Mouse (Mus musculus) monocyte, adult 5-6 weeks (primary cell): ENCODE results near the gene Nol6. TPM values are rescaled to one million over a fixed set of nuclear protein-coding genes. Genes with fewer than 3 reads are reported as not detected.

ENCODE experiments used
- ATAC-seq: fragments of 153-309, 156-312 bp; replicated peaks from 2 replicates; pipeline ENCODE4 v1.8.0; 2017; ENCODE audit warnings: mild to moderate bottlenecking; ENCODE audit not compliant: low TSS enrichment, insufficient number of reproducible peaks, severe bottlenecking, poor library complexity, low FRiP score
- total RNA-seq: library from RNA; stranded (forward); fragments of 200-1000, 200-491, 200-594 nt; gene quantifications from 3 replicates; pipeline ENCODE4 v1.2.3, GENCODE M21; 2017

The Nol6 gene
- total RNA-seq, 1 experiment from 2014 or later = 22.2 TPM

GRCm38 (mm10) chr4:41129836-41130235 is 5.6 kb upstream of the Nol6 start:
- ATAC-seq = no peak

GRCm38 (mm10) chr4:41129406-41129805 is 5.2 kb upstream of the Nol6 start:
- ATAC-seq = peak; percentile 91

GRCm38 (mm10) chr4:41118706-41119292 is 5.5 kb downstream of the Nol6 start:
- ATAC-seq = peak; percentile 44

GRCm38 (mm10) chr4:41116817-41117216 is 7.4 kb downstream of the Nol6 start:
- no peak for ATAC-seq

GRCm38 (mm10) chr4:41115793-41116192 is 8.5 kb downstream of the Nol6 start:
- no peak for ATAC-seq

- no peak for ATAC-seq
Measured at GRCm38 (mm10) chr4:41115074-41115473, 9.2 kb downstream of the Nol6 start.

- ATAC-seq = no peak
Measured at GRCm38 (mm10) chr4:41114358-41115070, 9.7 kb downstream of the Nol6 start.

GRCm38 (mm10) chr4:41108717-41109425 is 15.4 kb downstream of the Nol6 start:
- ATAC-seq = no peak

GRCm38 (mm10) chr4:41107440-41107839 is 16.8 kb downstream of the Nol6 start:
- no peak for ATAC-seq

- ATAC-seq = no peak
Measured at GRCm38 (mm10) chr4:41102901-41103300, 21.4 kb downstream of the Nol6 start.

- no peak for ATAC-seq
Measured at GRCm38 (mm10) chr4:41100986-41101385, 23.3 kb downstream of the Nol6 start.

GRCm38 (mm10) chr4:41098577-41098951 is 25.7 kb downstream of the Nol6 start:
- ATAC-seq = no peak

GRCm38 (mm10) chr4:41097871-41098576 is 26.2 kb downstream of the Nol6 start, which contains the start of gene Aqp3:
TSS of gene Aqp3 (minus strand) at chr4:41098183.
- no peak for ATAC-seq

- no peak for ATAC-seq
Measured at GRCm38 (mm10) chr4:41097381-41097780, 26.9 kb downstream of the Nol6 start.

GRCm38 (mm10) chr4:41096794-41097193 is 27.5 kb downstream of the Nol6 start:
- ATAC-seq = no peak

GRCm38 (mm10) chr4:41096169-41096568 is 28.1 kb downstream of the Nol6 start:
- ATAC-seq = no peak

- ATAC-seq = no peak
Measured at GRCm38 (mm10) chr4:41094361-41094760, 29.9 kb downstream of the Nol6 start.

- ATAC-seq = no peak
Measured at GRCm38 (mm10) chr4:41092958-41093357, 31.3 kb downstream of the Nol6 start.

GRCm38 (mm10) chr4:41091391-41091790 is 32.9 kb downstream of the Nol6 start:
- ATAC-seq = no peak
